Mouse (Mus musculus) G1E (cell line): ENCODE measurements around the gene Ppp1r2. TPM values are rescaled to one million over a fixed set of nuclear protein-coding genes. Genes with fewer than 3 reads are reported as not detected.

Source experiments
- ATAC-seq: 2 replicates; pipeline ENCODE4 v1.8.0; 2016; ENCODE audit warnings: mild to moderate bottlenecking; ENCODE audit not compliant: insufficient number of reproducible peaks, poor library complexity, low FRiP score, severe bottlenecking; ENCODE audit errors: extremely low read depth
- DNase-seq: peaks from one replicate; pipeline ENCODE4 v3.0.0; 2012; ENCODE audit warnings: low spot score
- H3K27me3 ChIP-seq: 2 replicates; pipeline ENCODE4 v1.6.1; 2012; ENCODE audit warnings: mild to moderate bottlenecking, low read length, inconsistent platforms; ENCODE audit not compliant: insufficient read depth
- H3K36me3 ChIP-seq: replicated peaks from 2 replicates; pipeline ENCODE3; 2012; ENCODE audit warnings: mild to moderate bottlenecking, inconsistent platforms
- H3K4me1 ChIP-seq: 2 replicates; pipeline ENCODE4 v1.6.1; 2012; ENCODE audit warnings: low read depth, low read length, inconsistent platforms, mixed read lengths; ENCODE audit not compliant: insufficient read depth
- H3K4me3 ChIP-seq: 2 replicates; pipeline ENCODE4 v1.5.1; 2012; ENCODE audit warnings: low read depth, mild to moderate bottlenecking, inconsistent platforms, low read length, moderate library complexity, mixed read lengths
- H3K9me3 ChIP-seq: replicated peaks from 2 replicates; pipeline ENCODE4 v1.6.1; 2012; ENCODE audit warnings: inconsistent platforms
- CTCF ChIP-seq: IDR thresholded peaks from 2 replicates; pipeline ENCODE4 v1.5.1; 2012; ENCODE audit warnings: low read depth, low read length, inconsistent platforms, mixed read lengths
- GATA1 ChIP-seq: IDR thresholded peaks from 2 replicates; pipeline ENCODE4 v1.6.1; 2012; ENCODE audit warnings: borderline replicate concordance, low read length, inconsistent platforms, mixed read lengths
- GATA2 ChIP-seq: IDR thresholded peaks from 2 replicates; pipeline ENCODE4 v1.6.1; 2012; ENCODE audit warnings: low read depth, low read length, inconsistent platforms, borderline replicate concordance
- POLR2AphosphoS5 ChIP-seq: IDR thresholded peaks from 2 replicates; pipeline ENCODE4 v1.6.1; 2012; ENCODE audit warnings: low read depth, low read length, inconsistent platforms; ENCODE audit not compliant: insufficient replicate concordance
- TAL1 ChIP-seq: conservative IDR thresholded peaks from 2 replicates; pipeline ENCODE4 v1.6.1; 2012; ENCODE audit warnings: low read depth, low read length, inconsistent platforms, mixed read lengths
- polyA plus RNA-seq: library from polyadenylated mRNA; stranded (reverse); fragments of >175 nt; gene quantifications from 2 replicates; pipeline ENCODE4 v1.2.3, GENCODE M21; 2012
- total RNA-seq, 2 experiments: library from RNA; stranded (forward) in 1 of 2; stranded (reverse) in 1 of 2; fragments of 200-1000 nt in 1 of 2; fragments of >200 nt in 1 of 2; fragmentation: Nextera tagmentation in 1 of 2; gene quantifications; 2 replicates each; pipeline ENCODE4 v1.2.3; 2014 to 2017

Ppp1r2 gene
- total and polyA plus RNA-seq, 3 experiments: 38.2 to 76.2 (median 45.3) TPM

GRCm38 (mm10) chr16:31255685-31256084 is 19.4 kb downstream of the Ppp1r2 start:
- peaks cover 64% of the 10 kb centered on the region for H3K36me3 ChIP-seq

GRCm38 (mm10) chr16:31249401-31249800 is 25.7 kb downstream of the Ppp1r2 start:
- H3K27me3 ChIP-seq: no peaks in the 10 kb centered on the region
- no peak for ATAC-seq
- TF ChIP-seq TAL1 (no peak), GATA2 (no peak), CTCF (no peak), POLR2AphosphoS5 (no peak), GATA1 (no peak)

More at GRCm38 (mm10) chr16:31255685-31256084, 19.4 kb downstream of the Ppp1r2 start:
- ATAC-seq (no peak), DNase-seq (no peak)
- Histone ChIP-seq H3K9me3 (no peaks in the 10 kb centered on the region), H3K4me3 (no peak overlapping the region), H3K27me3 (no peaks in the 10 kb centered on the region), H3K4me1 (no peaks in the 10 kb centered on the region)
- no peak for TF ChIP-seq GATA2
- no peak for TF ChIP-seq GATA1
- no peak for TF ChIP-seq CTCF
- TF ChIP-seq POLR2AphosphoS5: no peak
- TF ChIP-seq TAL1: no peak

GRCm38 (mm10) chr16:31248717-31249116 is 26.4 kb downstream of the Ppp1r2 start:
- no peak for ATAC-seq
- Histone ChIP-seq H3K4me1 (no peaks in the 10 kb centered on the region), H3K4me3 (no peak overlapping the region), H3K36me3 (peaks cover 27% of the 10 kb centered on the region), H3K9me3 (no peaks in the 10 kb centered on the region), H3K27me3 (no peaks in the 10 kb centered on the region)
- TF ChIP-seq CTCF (no peak), GATA2 (no peak), GATA1 (no peak), TAL1 (no peak), POLR2AphosphoS5 (no peak)
- DNase-seq: no peak

More at GRCm38 (mm10) chr16:31249401-31249800, 25.7 kb downstream of the Ppp1r2 start:
- DNase-seq: no peak
- Histone ChIP-seq H3K4me1 (no peaks in the 10 kb centered on the region), H3K36me3 (peaks cover 27% of the 10 kb centered on the region), H3K9me3 (no peaks in the 10 kb centered on the region), H3K4me3 (no peak overlapping the region)

- Histone ChIP-seq H3K4me1 (no peaks in the 10 kb centered on the region), H3K4me3 (no peak overlapping the region), H3K27me3 (no peaks in the 10 kb centered on the region), H3K9me3 (no peaks in the 10 kb centered on the region), H3K36me3 (peaks cover 22% of the 10 kb centered on the region)
- DNase-seq (no peak), ATAC-seq (no peak)
- TF ChIP-seq GATA1 (no peak), TAL1 (no peak), CTCF (no peak), POLR2AphosphoS5 (no peak), GATA2 (no peak)
These were observed 27.6 kb downstream of the Ppp1r2 start for GRCm38 (mm10) chr16:31247442-31247841.

GRCm38 (mm10) chr16:31244053-31244452 is 31.0 kb downstream of the Ppp1r2 start:
- no peak for ATAC-seq
- Histone ChIP-seq H3K4me1 (no peaks in the 10 kb centered on the region), H3K9me3 (no peaks in the 10 kb centered on the region), H3K36me3 (peaks cover 12% of the 10 kb centered on the region), H3K27me3 (no peaks in the 10 kb centered on the region), H3K4me3 (no peak overlapping the region)
- DNase-seq: no peak
- TF ChIP-seq TAL1 (no peak), GATA1 (no peak), CTCF (no peak), POLR2AphosphoS5 (no peak), GATA2 (no peak)

- H3K4me1 ChIP-seq: no peaks in the 10 kb centered on the region
- DNase-seq (no peak), ATAC-seq (no peak)
- H3K27me3 ChIP-seq: no peaks in the 10 kb centered on the region
- H3K36me3 ChIP-seq: no peaks in the 10 kb centered on the region
- H3K4me3 ChIP-seq: no peak overlapping the region
- TF ChIP-seq TAL1: no peak
- no peak for TF ChIP-seq GATA1
- no peak for TF ChIP-seq POLR2AphosphoS5
- no peak for TF ChIP-seq GATA2
- no peak for TF ChIP-seq CTCF
- no peaks in the 10 kb centered on the region for H3K9me3 ChIP-seq
These were observed 33.6 kb downstream of the Ppp1r2 start for GRCm38 (mm10) chr16:31241433-31241832.

- H3K9me3 ChIP-seq: no peaks in the 10 kb centered on the region
- no peaks in the 10 kb centered on the region for H3K4me1 ChIP-seq
- DNase-seq: no peak
- TF ChIP-seq POLR2AphosphoS5 (no peak), GATA2 (no peak), GATA1 (no peak), CTCF (no peak), TAL1 (no peak)
- 0 out of 2 replicates have a peak, but pooled peaks cover under 1% of the 10 kb centered on the region for H3K27me3 ChIP-seq
- ATAC-seq: no peak
- H3K4me3 ChIP-seq: no peak overlapping the region
- H3K36me3 ChIP-seq: no peaks in the 10 kb centered on the region
These were observed 34.5 kb downstream of the Ppp1r2 start for GRCm38 (mm10) chr16:31240569-31240968.
